ENCODE assay signal across 9 mouse cellular contexts in the genomic region with DNA sequence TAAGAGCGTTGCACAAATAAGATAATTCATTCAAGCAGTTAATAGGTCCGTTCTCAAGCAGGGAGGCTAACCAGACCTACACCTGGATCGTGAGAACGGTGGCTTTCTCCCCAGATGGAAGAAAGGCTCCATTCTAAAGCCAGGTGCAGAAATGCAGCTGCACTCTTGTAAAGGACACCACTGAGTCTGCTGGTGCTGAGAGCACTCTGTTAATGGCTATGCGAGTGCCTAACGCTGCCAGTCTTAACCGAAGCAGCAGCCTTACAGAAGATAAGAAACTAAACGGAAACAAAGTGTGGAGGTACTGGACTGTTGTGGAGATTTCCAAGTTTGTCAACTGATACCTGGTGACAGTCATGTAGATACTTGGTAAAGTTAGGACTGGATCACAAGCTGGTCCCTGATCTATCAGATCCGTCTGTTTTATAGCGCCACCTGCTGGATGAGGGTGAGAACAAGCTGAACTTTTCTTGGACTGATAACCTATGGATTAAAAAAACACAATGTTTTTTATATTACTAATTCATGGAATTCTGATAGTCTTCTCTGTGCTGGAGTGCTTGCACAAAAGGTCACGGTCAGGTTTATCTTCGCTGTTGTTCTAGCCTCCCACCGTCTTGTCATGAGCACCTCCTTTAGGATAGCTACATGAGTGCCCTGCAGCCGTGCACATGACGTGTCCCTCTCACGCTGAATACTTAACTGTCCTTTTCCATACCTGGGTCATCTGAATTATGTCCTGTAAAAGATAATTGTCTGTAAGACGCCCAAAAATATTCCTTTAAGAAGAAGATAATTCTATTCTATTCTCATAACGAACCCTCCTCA. TPM values are rescaled to one million over a fixed set of nuclear protein-coding genes. Genes with fewer than 3 reads are reported as not detected.
DNase-seq lines count a peak whose midpoint lies in the region; ATAC-seq and TF ChIP-seq lines count a peak whose summit lies in the region.
"Had no signal": no experiment of that assay in that cellular context is flagged by ENCODE, and none has a peak within 500 bp of the region (broad histone marks: within the 10 kb centered on the region; RNA-seq: fewer than 3 reads in every experiment).

No protein-coding gene starts in this region.

- H3K4me1 ChIP-seq in heart, embryonic 16.5 days (ENCODE audit: control insufficient read depth, insufficient read depth, low read length) = peaks cover 7% of the 10 kb centered on the region; the same call in 1 of the 2 replicates
- H3K4me1 ChIP-seq in liver, embryonic 14.5 days (replicated peaks; ENCODE audit: control insufficient read depth in 2 of 2, insufficient read depth in 2 of 2, low read length in 1 of 2) = no peaks in the 10 kb centered on the region
- no peaks in the 10 kb centered on the region for H3K4me1 ChIP-seq in neural tube, embryonic 15.5 days

- no peak overlapping the region for H3K4me3 ChIP-seq in heart, embryonic 16.5 days (ENCODE audit: low read length)
- no peak overlapping the region for H3K4me3 ChIP-seq in liver, embryonic 14.5 days (ENCODE audit: insufficient read depth in 1 of 2, low read depth in 2 of 2, low read length in 2 of 2)
- no peak overlapping the region for H3K4me3 ChIP-seq in neural tube, embryonic 15.5 days (replicated peaks)
- H3K4me3 ChIP-seq: stomach, embryonic 15.5 days had no signal

- ATAC-seq in heart, embryonic 16.5 days (replicated peaks; ENCODE audit: extremely low read depth, insufficient read depth, low FRiP score) = peak; percentile 43; the same call in 1 of the 2 replicates
- ATAC-seq in liver, embryonic 14.5 days (ENCODE audit: insufficient read depth) = no peak
- ATAC-seq in neural tube, embryonic 15.5 days (ENCODE audit: low FRiP score) = peak; percentile 58

- no peak overlapping the region for H3K27ac ChIP-seq in heart, embryonic 16.5 days (ENCODE audit: low read length)
- no peak overlapping the region for H3K27ac ChIP-seq in liver, embryonic 14.5 days
- H3K27ac ChIP-seq in neural tube, embryonic 15.5 days (replicated peaks) = no peak overlapping the region
- H3K27ac ChIP-seq: stomach, embryonic 15.5 days had no signal

- no peaks in the 10 kb centered on the region for H3K9me3 ChIP-seq in heart, embryonic 16.5 days (replicated peaks; ENCODE audit: control insufficient read depth, low read length)
- H3K9me3 ChIP-seq in liver, embryonic 14.5 days (ENCODE audit: control insufficient read depth, low read length) = no peaks in the 10 kb centered on the region
- no peaks in the 10 kb centered on the region for H3K9me3 ChIP-seq in neural tube, embryonic 15.5 days (replicated peaks)
- H3K9me3 ChIP-seq: stomach, embryonic 15.5 days had no signal

- no peak overlapping the region for H3K9ac ChIP-seq in heart, embryonic 16.5 days (ENCODE audit: low read length)
- H3K9ac ChIP-seq in liver, embryonic 14.5 days (replicated peaks) = no peak overlapping the region
- no peak overlapping the region for H3K9ac ChIP-seq in neural tube, embryonic 15.5 days (replicated peaks)
- H3K9ac ChIP-seq: stomach, embryonic 15.5 days had no signal

- WGBS in heart, embryonic 16.5 days = 51% methylated on average over 18 of the region's 18 CpGs
- WGBS in liver, embryonic 14.5 days (ENCODE audit: insufficient replicate concordance) = 60% methylated on average over 18 of the region's 18 CpGs
- 63% methylated on average over 18 of the region's 18 CpGs for WGBS in neural tube, embryonic 15.5 days

- peak overlapping the region; percentile 29; the same call in 1 of the 2 replicates for H3K4me2 ChIP-seq in heart, embryonic 16.5 days (ENCODE audit: low read depth, low read length)
- no peak overlapping the region for H3K4me2 ChIP-seq in liver, embryonic 14.5 days (ENCODE audit: low read depth)
- H3K4me2 ChIP-seq in neural tube, embryonic 15.5 days = no peak overlapping the region
- H3K4me2 ChIP-seq: stomach, embryonic 15.5 days had no signal

- peak; percentile 69 for TF ChIP-seq CTCF in liver, embryonic 14.5 days (IDR thresholded peaks at IDR 0.05; ENCODE audit: low read depth)

- no peaks in the 10 kb centered on the region for H3K27me3 ChIP-seq in heart, embryonic 16.5 days (ENCODE audit: control insufficient read depth, insufficient read depth, low read length)
- H3K27me3 ChIP-seq in liver, embryonic 14.5 days (ENCODE audit: control insufficient read depth, insufficient read depth, low read length) = no peaks in the 10 kb centered on the region
- no peaks in the 10 kb centered on the region for H3K27me3 ChIP-seq in neural tube, embryonic 15.5 days (replicated peaks)
- H3K27me3 ChIP-seq: stomach, embryonic 15.5 days had no signal

- peak; percentile 66 for DNase-seq in A20 (ENCODE audit: low read depth, low spot score)
- DNase-seq in adrenal gland, adult 8-10 months = peak; percentile 52
- DNase-seq in embryo, embryonic 9.5 days (ENCODE audit: extremely low spot score) = peak; percentile 60
- peak; percentile 79 for DNase-seq in kidney, postnatal 14 days
- peak; percentile 20 to 31 (median 22) for DNase-seq in liver, embryonic 14.5 days (ENCODE audit: low read depth in 3 of 3, low spot score in 3 of 3)
- DNase-seq in testis, postnatal 14 days (ENCODE audit: low spot score) = peak; percentile 29

- H3K36me3 ChIP-seq in heart, embryonic 16.5 days (ENCODE audit: control insufficient read depth, insufficient read depth) = no peaks in the 10 kb centered on the region
- no peaks in the 10 kb centered on the region for H3K36me3 ChIP-seq in liver, embryonic 14.5 days (replicated peaks; ENCODE audit: control insufficient read depth, insufficient read depth, low read depth)
- H3K36me3 ChIP-seq in neural tube, embryonic 15.5 days = no peaks in the 10 kb centered on the region
- H3K36me3 ChIP-seq: stomach, embryonic 15.5 days had no signal

- no peak for TF ChIP-seq EP300 in liver, embryonic 14.5 days (IDR thresholded peaks at IDR 0.05; ENCODE audit: low read depth)

RNA-seq across cellular contexts. Expression of gene Filip1l, which starts 45.7 kb away (rescaled TPM):
- total RNA-seq in adrenal gland, adult 8-10 months (2022) = 10 to 100 TPM; 15.2 to 32.3 (median 24.5) TPM
- polyA plus RNA-seq in heart, embryonic 16.5 days (2015; fragmentation: Nextera tagmentation; extraction: Ambion mirVana) = 24.2 and 26.7 TPM in 2 replicates
- 1.3 and 2.1 TPM in 2 replicates for polyA plus RNA-seq in liver, embryonic 14.5 days (2012; rRNA removed)
- 3.0 and 3.3 TPM in 2 replicates for polyA plus RNA-seq in liver, embryonic 14.5 days (2014; fragmentation: Nextera tagmentation; extraction: Ambion mirVana)
- polyA plus RNA-seq in neural tube, embryonic 15.5 days (2015; fragmentation: Nextera tagmentation; extraction: Ambion mirVana) = 3.3 and 7.8 TPM in 2 replicates

Comparison
In these comparisons a context has a peak if more than half of its experiments do, and no peak if none do; other contexts are left out.
1. DNase-seq: peak in every context shown above with its lines; median percentile 79 in kidney, postnatal 14 days; 66 in A20; 60 in embryo, embryonic 9.5 days; 52 in adrenal gland, adult 8-10 months; 29 in testis, postnatal 14 days; 22 in liver, embryonic 14.5 days.